Mouse (Mus musculus) heart, postnatal 0 days (tissue): Measurements from ENCODE around the gene Slc36a1. TPM values are rescaled to one million over a fixed set of nuclear protein-coding genes. Genes with fewer than 3 reads are reported as not detected.
A peak's percentile ranks its signal among the peaks of the same experiment; 100 is the strongest.

Experiments used
- ATAC-seq: fragments of 200-750 bp; cut with Nextera tagmentation; 2 replicates; pipeline ENCODE4 v1.8.0; 2017; ENCODE audit warnings: low read depth, moderate number of reproducible peaks, moderate library complexity; ENCODE audit not compliant: insufficient read depth
- DNase-seq: peaks from one replicate; pipeline ENCODE4 v3.0.0-alpha.2; 2016; ENCODE audit warnings: low spot score
- H3K27ac ChIP-seq: fragments of 300-500 bp; sonication (generic); 2 replicates; pipeline ENCODE4 v1.5.1; 2014; ENCODE audit warnings: low read depth, mild to moderate bottlenecking
- H3K27me3 ChIP-seq: fragments of 300-500 bp; sonication (generic); 2 replicates; pipeline ENCODE4 v1.6.1; 2014; ENCODE audit warnings: low read length, mixed read lengths; ENCODE audit not compliant: control insufficient read depth, insufficient read depth
- H3K36me3 ChIP-seq: fragments of 300-500 bp; sonication (generic); replicated peaks from 2 replicates; pipeline ENCODE4 v1.6.1; 2014; ENCODE audit warnings: low read length, mixed read lengths; ENCODE audit not compliant: control insufficient read depth, insufficient read depth
- H3K4me1 ChIP-seq: fragments of 300-500 bp; sonication (generic); 2 replicates; pipeline ENCODE4 v1.6.1; 2014; ENCODE audit warnings: antibody characterized with exemption; ENCODE audit not compliant: control insufficient read depth, insufficient read depth
- H3K4me2 ChIP-seq: fragments of 300-500 bp; sonication (generic); 2 replicates; pipeline ENCODE4 v1.6.1; 2014; ENCODE audit warnings: low read depth, mild to moderate bottlenecking, low read length, moderate library complexity
- H3K4me3 ChIP-seq: fragments of 300-500 bp; sonication (generic); 2 replicates; pipeline ENCODE4 v1.5.1; 2014; ENCODE audit warnings: low read depth, low read length
- H3K9ac ChIP-seq: fragments of 300-500 bp; sonication (generic); replicated peaks from 2 replicates; pipeline ENCODE4 v1.6.1; 2014; ENCODE audit warnings: low read depth, low read length, mixed read lengths
- H3K9me3 ChIP-seq: fragments of 300-500 bp; sonication (generic); replicated peaks from 2 replicates; pipeline ENCODE4 v1.6.1; 2016; ENCODE audit warnings: low read length; ENCODE audit not compliant: control insufficient read depth
- CTCF ChIP-seq: IDR thresholded peaks from 2 replicates; pipeline ENCODE4 v1.5.1; 2016; ENCODE audit warnings: antibody characterized with exemption, control low read depth, low read depth
- EP300 ChIP-seq: IDR thresholded peaks from 2 replicates; pipeline ENCODE4 v1.6.1; 2016; ENCODE audit warnings: antibody characterized with exemption, low read depth
- WGBS: fragments of 180-500 bp; shearing (Covaris S2); extraction: QIAGEN DNeasy Blood & Tissue Kit; methylation state at CpG from one replicate; pipeline ENCODE4 v1.1.7; 2014; 5-methylcytosine and 5-hydroxymethylcytosine counted together
- polyA plus RNA-seq: library from polyadenylated mRNA; unstranded; fragments of >200 nt; fragmentation: Nextera tagmentation; extraction: Ambion mirVana; gene quantifications from 2 replicates; pipeline ENCODE4 v1.2.1, GENCODE M21; 2015
- total RNA-seq: library from RNA; depleted of rRNA; stranded (reverse); fragments of >200 nt; gene quantifications from 2 replicates; pipeline ENCODE4 v1.2.3, GENCODE M21; 2014; ENCODE audit warnings: low replicate concordance

Slc36a1 gene
- total and polyA plus RNA-seq, 2 experiments from 2014 or later, result 1.00 to 6.9 TPM

DNA sequence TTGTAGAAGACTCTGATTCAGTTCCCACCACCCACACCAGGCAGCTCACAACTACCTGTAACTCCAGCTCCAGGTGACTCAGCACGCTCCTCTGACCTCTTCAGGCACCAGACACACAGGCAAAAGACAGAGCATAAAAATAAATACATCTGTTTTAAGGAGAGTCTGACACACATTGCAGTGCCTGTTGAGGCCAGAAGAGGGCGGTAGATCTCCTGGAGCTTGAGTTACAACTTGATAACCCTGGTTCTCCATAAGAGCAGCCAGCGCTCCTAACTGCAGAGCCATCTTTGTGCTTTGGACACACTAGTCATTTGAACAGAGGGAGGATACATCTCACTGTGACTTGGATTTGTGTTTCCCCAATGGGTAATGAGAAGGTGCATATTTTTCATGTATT, 39.4 kb upstream of the Slc36a1 start:
- Histone ChIP-seq H3K9me3 (no peaks in the 10 kb centered on the region), H3K27ac (no peak overlapping the region), H3K27me3 (no peaks in the 10 kb centered on the region), H3K9ac (no peak overlapping the region), H3K4me3 (no peak overlapping the region), H3K4me1 (no peaks in the 10 kb centered on the region), H3K36me3 (no peaks in the 10 kb centered on the region), H3K4me2 (no peak overlapping the region)
- ATAC-seq, result no peak
- 43% methylated on average over 3 of the region's 3 CpGs for WGBS
- DNase-seq, result no peak
- TF ChIP-seq EP300 (no peak), CTCF (peak; percentile 63)

DNA sequence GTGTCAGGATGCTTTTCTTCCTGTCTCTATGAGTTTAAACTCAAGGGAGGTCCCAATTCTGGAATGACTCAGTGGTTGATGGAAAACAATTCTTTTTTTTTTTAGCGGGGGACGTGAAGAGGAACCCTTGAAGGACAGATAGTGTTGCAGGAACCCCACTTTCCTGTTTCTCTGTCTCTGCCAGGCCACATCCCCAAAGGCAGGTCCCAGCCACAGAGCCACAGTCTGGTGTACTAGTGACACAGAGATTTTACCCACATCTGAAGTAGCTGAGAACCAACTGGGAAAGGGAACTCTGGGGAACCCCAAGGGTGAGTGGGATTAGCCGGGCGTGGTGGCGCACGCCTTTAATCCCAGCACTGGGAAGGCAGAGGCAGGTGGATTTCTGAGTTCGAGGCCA, 38.4 kb upstream of the Slc36a1 start:
- TF ChIP-seq CTCF, result no peak
- TF ChIP-seq EP300, result no peak
- Histone ChIP-seq H3K9ac (no peak overlapping the region), H3K27ac (no peak overlapping the region), H3K4me1 (no peaks in the 10 kb centered on the region), H3K9me3 (no peaks in the 10 kb centered on the region), H3K27me3 (no peaks in the 10 kb centered on the region), H3K36me3 (no peaks in the 10 kb centered on the region), H3K4me3 (no peak overlapping the region), H3K4me2 (no peak overlapping the region)
- ATAC-seq (no peak), DNase-seq (no peak)
- 89% methylated on average over 6 of the region's 7 CpGs for WGBS

DNA sequence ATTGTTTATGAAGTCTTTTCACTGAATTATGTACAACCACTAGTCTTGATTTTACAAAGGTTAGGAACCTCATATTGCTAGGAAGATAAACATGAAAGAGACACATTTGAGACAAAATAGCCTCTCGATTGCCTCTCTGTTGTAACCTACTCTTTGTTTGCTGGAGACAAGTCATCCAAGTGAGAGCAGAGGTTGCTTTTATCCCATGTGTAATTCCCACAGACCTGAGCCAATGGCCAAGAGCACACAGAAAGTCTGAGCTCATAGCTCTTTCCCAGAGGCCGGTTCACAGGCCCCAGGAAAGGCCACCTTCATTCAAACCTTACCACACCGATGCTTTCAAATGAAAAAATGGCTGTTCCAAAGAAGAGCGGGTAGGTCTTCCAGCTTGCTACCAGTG, 35.6 kb upstream of the Slc36a1 start:
- Histone ChIP-seq H3K4me2 (no peak overlapping the region), H3K36me3 (no peaks in the 10 kb centered on the region), H3K4me1 (no peaks in the 10 kb centered on the region), H3K27ac (no peak overlapping the region), H3K9ac (no peak overlapping the region), H3K9me3 (no peaks in the 10 kb centered on the region), H3K4me3 (no peak overlapping the region), H3K27me3 (no peaks in the 10 kb centered on the region)
- WGBS, result 84% methylated on average over 4 of the region's 4 CpGs
- no peak for DNase-seq
- no peak for TF ChIP-seq EP300
- no peak for TF ChIP-seq CTCF
- no peak for ATAC-seq

DNA sequence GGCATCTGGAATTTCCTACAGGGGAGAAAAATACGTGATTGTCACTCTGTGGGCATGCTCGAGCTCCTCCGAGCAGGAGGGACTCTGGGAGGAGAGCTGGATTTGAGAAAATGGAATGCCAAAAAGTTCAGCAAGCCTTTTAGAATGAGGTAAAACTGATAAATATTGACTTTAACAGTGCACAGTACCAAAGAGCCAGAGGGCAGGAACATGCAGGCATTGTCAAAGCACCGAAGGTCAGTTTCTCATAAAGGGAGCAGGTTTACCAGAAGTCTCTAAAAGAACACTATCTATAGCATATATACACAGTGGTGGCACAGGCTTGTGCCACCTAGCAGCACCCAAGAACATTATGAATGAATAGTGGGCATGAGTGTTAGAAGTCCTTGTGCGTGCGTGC, 35.2 kb upstream of the Slc36a1 start:
- H3K4me2 ChIP-seq, result no peak overlapping the region
- no peaks in the 10 kb centered on the region for H3K36me3 ChIP-seq
- no peaks in the 10 kb centered on the region for H3K4me1 ChIP-seq
- 90% methylated on average over 6 of the region's 6 CpGs for WGBS
- TF ChIP-seq EP300, result no peak
- no peak for TF ChIP-seq CTCF
- H3K27me3 ChIP-seq, result no peaks in the 10 kb centered on the region
- no peaks in the 10 kb centered on the region for H3K9me3 ChIP-seq
- ATAC-seq (no peak), DNase-seq (no peak)
- H3K27ac ChIP-seq, result no peak overlapping the region
- no peak overlapping the region for H3K9ac ChIP-seq
- no peak overlapping the region for H3K4me3 ChIP-seq

DNA sequence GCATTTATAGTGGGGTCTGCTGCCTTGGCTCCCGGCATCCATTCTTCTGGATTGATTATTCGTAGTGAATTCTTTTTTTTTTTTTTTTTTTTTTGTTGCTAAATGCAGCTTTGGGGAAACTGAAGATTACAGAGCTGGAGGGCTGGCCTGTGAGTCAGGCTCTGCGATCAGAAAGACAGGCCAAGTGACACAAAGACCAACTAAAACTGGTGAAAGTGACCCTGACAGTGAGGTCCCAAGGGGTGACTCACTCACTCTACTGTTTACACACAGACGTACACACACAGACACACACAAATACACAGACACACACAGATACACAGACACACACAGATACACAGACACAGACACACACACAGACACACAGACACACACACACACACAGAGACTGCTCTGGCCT, 33.6 kb upstream of the Slc36a1 start:
- no peak for ATAC-seq
- TF ChIP-seq CTCF, result no peak
- no peak for TF ChIP-seq EP300
- WGBS, result 54% methylated on average over 4 of the region's 4 CpGs

DNA sequence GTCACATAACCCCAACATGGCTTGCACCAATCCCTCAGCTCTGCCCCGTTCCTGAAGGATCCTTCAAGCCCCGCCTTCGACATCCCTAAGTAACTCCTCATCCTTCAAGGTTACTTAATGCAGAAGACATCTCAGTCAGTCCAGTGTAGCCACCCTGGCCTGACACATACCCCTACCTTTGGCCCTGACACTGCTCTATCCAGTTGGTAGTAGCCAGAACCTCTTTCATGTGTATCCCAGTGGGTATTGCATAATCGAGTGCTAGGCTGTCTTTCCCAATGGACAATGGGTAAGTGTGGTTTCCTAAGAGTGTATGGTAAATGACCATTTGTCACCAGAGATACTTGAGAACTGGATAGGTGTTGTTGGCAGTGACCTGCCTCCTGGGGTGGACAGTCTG, 25.3 kb upstream of the Slc36a1 start:
- no peaks in the 10 kb centered on the region for H3K9me3 ChIP-seq
- ATAC-seq (no peak), DNase-seq (no peak)
- no peaks in the 10 kb centered on the region for H3K36me3 ChIP-seq
- no peak overlapping the region for H3K4me2 ChIP-seq
- no peaks in the 10 kb centered on the region for H3K4me1 ChIP-seq
- H3K27ac ChIP-seq, result no peak overlapping the region
- TF ChIP-seq EP300 (no peak), CTCF (no peak)
- WGBS, result 71% methylated on average over 4 of the region's 4 CpGs
- H3K4me3 ChIP-seq, result no peak overlapping the region
- H3K9ac ChIP-seq, result no peak overlapping the region
- H3K27me3 ChIP-seq, result no peaks in the 10 kb centered on the region

More for the DNA sequence above, 33.6 kb upstream of the Slc36a1 start:
- Histone ChIP-seq H3K27me3 (no peaks in the 10 kb centered on the region), H3K9ac (no peak overlapping the region), H3K27ac (no peak overlapping the region), H3K36me3 (no peaks in the 10 kb centered on the region), H3K9me3 (no peaks in the 10 kb centered on the region), H3K4me1 (no peaks in the 10 kb centered on the region), H3K4me3 (no peak overlapping the region), H3K4me2 (no peak overlapping the region)
- DNase-seq, result no peak
